Mouse (Mus musculus): ENCODE measurements around the gene Cntn1.
"Not testable (repeated sequence)": the region's sequence is repeated elsewhere in the genome, so short reads cannot be mapped to it uniquely, and the experiment has no call there.

Gene Cntn1

DNA sequence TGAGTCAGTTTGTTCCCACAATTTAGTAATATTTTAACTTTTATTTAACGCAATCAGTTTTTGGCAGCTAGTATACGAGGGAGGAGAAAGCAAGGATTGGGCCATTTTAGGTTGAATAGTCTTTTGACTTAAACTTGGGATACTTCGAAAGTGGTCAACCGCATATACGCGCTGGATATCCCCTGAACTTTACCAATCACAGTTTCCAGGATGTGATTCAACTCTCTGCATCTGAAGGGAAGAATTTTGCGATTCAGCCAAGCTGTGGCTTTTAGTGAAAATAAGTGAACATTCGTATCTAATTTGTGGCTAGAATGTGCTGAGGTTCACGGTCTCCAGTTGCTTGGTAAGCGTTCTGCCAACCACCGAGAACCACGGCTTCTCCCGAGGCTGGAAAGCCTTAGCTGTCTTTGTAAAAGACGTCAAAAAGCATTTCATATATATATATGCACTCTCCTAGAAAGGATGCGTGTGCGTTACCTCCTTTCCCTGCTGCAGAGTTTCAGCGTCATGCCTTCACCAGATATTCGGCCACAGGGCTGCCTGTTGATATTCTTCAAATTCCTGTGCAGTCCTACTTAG lies 217.9 kb downstream of the Cntn1 start:
- no peak for DNase-seq (ENCODE audit: low spot score)

GRCm38 (mm10) chr15:92271801-92272365 lies 220.9 kb downstream of the Cntn1 start:
- DNase-seq (ENCODE audit: low spot score) = no peak

- DNase-seq (ENCODE audit: low spot score) = no peak
Measured at GRCm38 (mm10) chr15:92276826-92277225, 225.9 kb downstream of the Cntn1 start.

DNA sequence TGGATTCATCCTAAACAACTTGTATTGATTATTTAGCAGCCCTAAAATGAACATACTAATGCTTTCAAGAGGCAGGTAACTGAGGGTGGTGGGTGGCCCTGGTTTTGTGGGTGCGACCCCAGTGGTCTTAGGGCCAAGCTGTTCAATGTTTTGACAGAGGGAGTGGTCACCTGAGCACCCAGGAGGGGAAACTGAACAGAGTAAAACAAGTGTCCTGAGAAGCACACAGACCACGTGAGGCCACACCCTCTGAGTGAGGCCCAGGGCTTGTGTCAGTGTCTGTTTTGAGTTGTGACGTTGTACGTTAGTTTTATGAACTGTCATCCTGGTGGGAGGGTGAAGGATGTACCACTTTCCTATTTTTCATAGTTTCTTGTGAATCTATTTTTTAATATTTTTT lies 227.0 kb downstream of the Cntn1 start:
- no peak for DNase-seq (ENCODE audit: low spot score)

GRCm38 (mm10) chr15:92280966-92281365 lies 230.0 kb downstream of the Cntn1 start:
- DNase-seq (ENCODE audit: low spot score) = no peak

GRCm38 (mm10) chr15:92287616-92288015 lies 236.7 kb downstream of the Cntn1 start:
- DNase-seq (ENCODE audit: low spot score) = no peak

- no peak for DNase-seq (ENCODE audit: low spot score)
Measured at GRCm38 (mm10) chr15:92296479-92296878, 245.5 kb downstream of the Cntn1 start.

- DNase-seq (ENCODE audit: low spot score) = no peak
Measured at GRCm38 (mm10) chr15:92302796-92303195, 251.8 kb downstream of the Cntn1 start.

DNA sequence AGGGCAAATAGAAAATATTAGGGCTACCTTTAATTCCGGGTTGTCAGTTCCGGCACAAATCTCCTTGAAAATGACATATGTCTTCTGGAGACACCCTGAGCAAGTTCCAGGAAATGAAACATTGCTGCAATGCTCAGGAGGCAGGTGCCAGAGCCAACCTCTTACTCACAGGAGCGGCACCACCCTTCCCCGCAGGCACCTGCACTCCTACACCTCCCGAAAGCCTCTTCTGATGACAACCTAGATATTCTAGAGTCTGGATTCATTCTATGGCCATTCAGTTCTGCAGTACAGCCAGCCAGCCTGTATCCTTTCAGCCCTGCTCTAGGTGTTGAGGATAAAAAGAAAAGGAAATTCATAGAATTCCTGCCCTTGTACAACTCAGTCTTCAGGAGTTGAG lies 253.3 kb downstream of the Cntn1 start:
- no peak for DNase-seq (ENCODE audit: low spot score)

DNA sequence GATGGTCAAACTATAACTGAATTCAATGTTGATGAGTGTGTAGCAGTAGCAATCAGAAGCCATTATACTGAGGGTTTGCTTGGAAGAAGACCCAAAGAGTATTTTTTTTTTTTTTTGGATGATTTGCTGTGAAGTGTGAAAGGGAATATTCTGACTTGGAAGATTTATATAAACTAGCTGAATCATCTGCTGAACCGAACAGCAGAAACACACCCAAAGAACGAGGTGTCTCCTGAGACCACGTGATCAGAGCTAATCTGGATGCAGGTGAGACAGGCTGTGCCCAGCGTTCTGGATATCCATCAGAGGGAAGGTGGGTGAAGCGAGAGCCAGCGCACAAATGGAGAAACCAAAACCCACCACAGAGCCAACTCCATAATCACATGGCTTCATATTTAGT lies 271.0 kb downstream of the Cntn1 start:
- DNase-seq (ENCODE audit: low spot score) = no peak

DNA sequence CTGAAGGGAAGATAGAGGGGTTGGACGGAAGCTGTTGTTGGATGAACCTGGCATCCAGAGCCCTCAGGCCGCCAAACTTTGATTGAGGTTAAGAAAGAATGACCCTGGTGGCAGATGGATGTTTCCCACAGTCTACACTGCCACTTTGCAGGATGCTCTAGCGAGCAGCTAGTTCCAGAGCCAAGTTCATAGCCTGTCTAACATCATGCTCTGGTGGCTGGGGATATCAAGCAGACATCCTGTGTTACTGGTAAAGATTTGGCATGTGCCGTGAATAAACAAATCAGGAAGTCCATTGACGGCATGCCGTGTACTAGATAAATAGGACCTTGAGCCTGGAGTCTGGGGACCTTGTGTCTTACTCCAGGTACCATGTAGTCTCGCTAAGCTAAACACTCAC lies 276.1 kb downstream of the Cntn1 start:
- no peak for DNase-seq (ENCODE audit: low spot score)

- no peak for DNase-seq (ENCODE audit: low spot score)
Measured at GRCm38 (mm10) chr15:92340253-92340652, 289.3 kb downstream of the Cntn1 start.

DNA sequence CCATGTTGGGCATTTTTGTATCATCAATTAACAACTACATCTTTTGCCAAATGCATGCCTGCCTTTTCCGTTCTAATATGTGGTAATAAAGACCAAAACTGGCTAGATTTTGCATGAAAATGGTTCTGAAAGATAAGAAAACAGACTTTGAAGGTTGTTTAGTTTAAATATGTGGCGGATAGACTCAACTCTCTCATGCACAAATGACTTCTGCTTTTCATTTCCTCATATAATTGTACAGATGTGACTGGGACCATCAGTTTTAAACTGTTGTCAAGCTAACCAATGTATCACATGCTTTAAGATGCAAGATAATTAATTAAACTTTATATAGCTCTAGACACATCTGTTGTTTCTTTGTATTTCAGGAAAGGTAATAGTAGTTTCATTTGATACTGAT lies 290.5 kb downstream of the Cntn1 start:
- DNase-seq (ENCODE audit: low spot score) = no peak

DNA sequence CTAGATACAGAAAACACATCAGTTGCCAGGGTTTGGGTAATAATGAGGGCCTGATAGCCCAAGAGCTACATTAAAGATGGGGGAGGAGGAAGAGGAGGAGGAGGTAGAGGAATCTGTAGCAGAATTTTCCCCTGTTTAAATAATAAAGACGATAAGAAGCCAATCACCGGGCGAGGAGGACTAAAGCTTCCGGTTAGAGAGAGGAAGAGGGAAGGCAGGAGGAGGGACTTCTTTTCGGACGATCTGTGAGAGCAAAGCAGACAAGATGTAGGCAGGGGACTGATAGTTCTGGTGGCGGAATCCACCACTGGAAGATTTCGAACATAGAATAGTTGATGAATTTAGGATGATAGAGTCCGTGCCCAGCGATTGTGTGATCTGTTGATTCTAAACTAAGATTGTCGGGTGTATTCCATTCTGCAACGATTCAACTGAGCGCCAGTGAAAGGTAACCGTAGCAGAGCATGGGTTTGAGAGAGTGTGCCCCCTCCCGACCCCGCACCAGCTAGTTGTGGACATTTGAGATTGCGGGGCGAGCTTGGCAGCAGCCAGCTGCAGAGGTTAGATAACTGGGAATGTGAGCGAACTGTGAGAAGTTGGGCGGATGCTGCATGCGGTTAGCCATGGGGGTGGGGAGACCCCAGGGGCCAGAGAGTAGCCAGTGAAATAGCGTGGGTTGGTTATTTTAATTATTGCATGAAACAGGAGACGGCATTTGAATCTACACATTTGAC lies 293.3 kb downstream of the Cntn1 start:
- no peak for DNase-seq (ENCODE audit: low spot score)

DNA sequence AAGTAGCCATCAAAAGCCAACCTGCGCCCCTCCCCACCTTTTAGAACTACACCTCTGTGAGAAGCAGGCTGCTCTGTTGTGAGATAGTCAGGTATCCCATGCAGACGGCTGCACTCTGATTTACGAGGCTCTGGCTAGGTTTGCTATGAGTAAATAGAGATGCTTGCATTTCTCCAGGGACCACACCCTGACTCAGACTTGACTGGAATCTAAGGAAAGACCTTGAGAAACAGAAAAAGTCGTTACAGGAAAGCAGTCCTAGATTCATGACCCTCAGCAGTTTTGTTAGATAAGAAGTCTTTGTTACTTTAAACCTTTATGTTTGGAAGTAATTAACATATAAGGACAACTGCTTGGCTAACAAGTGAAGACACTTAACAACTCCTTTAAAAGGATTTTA lies 296.5 kb downstream of the Cntn1 start:
- no peak for DNase-seq (ENCODE audit: low spot score)

DNA sequence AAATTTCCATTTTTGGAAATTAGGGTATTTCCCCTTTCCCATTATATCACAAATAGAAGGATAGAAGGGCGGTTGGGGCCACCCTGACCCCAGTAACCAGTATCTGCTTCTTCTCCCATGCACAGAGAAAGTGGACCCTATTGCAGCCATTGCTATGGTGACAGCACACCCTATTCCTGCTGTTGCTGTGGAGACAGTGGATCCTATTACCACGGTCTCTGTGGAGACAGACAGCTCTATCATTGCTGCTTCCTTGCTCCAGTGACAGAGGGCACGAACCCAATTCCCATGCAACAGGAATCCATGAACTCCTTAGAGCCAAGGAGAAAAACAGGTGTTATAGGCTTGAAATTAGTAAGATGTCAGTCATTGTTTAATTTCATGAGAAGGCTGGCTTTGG lies 296.9 kb downstream of the Cntn1 start:
- DNase-seq (ENCODE audit: low spot score) = no peak

GRCm38 (mm10) chr15:92348453-92348852 lies 297.5 kb downstream of the Cntn1 start:
- DNase-seq (ENCODE audit: low spot score) = not testable (repeated sequence)

GRCm38 (mm10) chr15:92364153-92364552 lies 313.2 kb downstream of the Cntn1 start:
- DNase-seq (ENCODE audit: low spot score) = no peak

DNA sequence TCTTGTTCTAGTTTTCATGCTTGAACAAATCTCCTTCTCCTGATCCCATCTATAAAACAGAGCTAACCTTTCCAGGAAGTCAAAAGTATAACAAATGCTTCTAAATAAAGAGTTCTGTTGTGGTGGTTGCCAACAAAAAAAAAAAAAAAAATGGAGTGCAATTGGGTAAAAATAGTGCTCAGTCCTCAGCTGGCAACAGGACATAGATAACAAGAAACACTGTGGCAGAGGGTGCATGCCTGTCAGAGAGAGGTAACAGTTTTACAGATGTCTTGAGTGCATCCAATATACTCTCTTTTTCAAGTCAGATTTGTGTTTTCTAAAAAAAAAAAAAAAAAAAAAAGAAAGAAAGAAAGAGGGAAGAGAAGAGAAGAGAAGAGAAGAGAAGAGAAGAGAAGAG lies 313.6 kb downstream of the Cntn1 start:
- DNase-seq (ENCODE audit: low spot score) = no peak

Data from urinary bladder, postnatal 10 days (tissue).